Mouse (Mus musculus) MEL (cell line): Measurements from ENCODE around the gene Tsc22d3. TPM values are rescaled to one million over a fixed set of nuclear protein-coding genes. Genes with fewer than 3 reads are reported as not detected.
A peak's percentile ranks its signal among the peaks of the same experiment; 100 is the strongest.

ENCODE experiments used
- DNase-seq: peaks from one replicate; pipeline ENCODE4 v3.0.0; 2011; ENCODE audit warnings: low read depth, low spot score
- H3K27ac ChIP-seq: 2 replicates; pipeline ENCODE4 v1.5.1; 2012; ENCODE audit warnings: low read depth, mild to moderate bottlenecking, control low read depth, low read length, moderate library complexity; ENCODE audit not compliant: control insufficient read depth
- H3K27me3 ChIP-seq, 2 experiments: fragments of 150-350 bp in 1 of 2; sonication (generic) in 1 of 2; 2 replicates each; pipeline ENCODE4 v1.6.1; 2012; ENCODE audit warnings: low read length in 2 of 2, mild to moderate bottlenecking in 2 of 2, improper control_type of control experiment in 1 of 2, moderate library complexity in 1 of 2; ENCODE audit not compliant: insufficient read depth in 2 of 2, control insufficient read depth in 1 of 2
- H3K36me3 ChIP-seq, 2 experiments: 2 replicates each; pipeline ENCODE4 v1.6.1; 2012 to 2014; ENCODE audit warnings: low read length in 2 of 2, improper control_type of control experiment in 1 of 2, inconsistent platforms in 1 of 2, mild to moderate bottlenecking in 1 of 2; ENCODE audit not compliant: insufficient read depth in 2 of 2, control insufficient read depth in 1 of 2
- H3K4me1 ChIP-seq, 2 experiments: fragments of 150-350 bp in 1 of 2; sonication (generic) in 1 of 2; 2 replicates each; pipeline ENCODE4 v1.6.1; 2012; ENCODE audit warnings: low read length in 2 of 2, improper control_type of control experiment in 1 of 2, mild to moderate bottlenecking in 1 of 2; ENCODE audit not compliant: insufficient read depth in 2 of 2, control insufficient read depth in 1 of 2
- H3K4me3 ChIP-seq, 2 experiments: fragments of 150-350 bp in 1 of 2; sonication (generic) in 1 of 2; 2 replicates each; pipeline ENCODE4 v1.5.1; 2012; ENCODE audit warnings: low read depth in 2 of 2, low read length in 2 of 2, mild to moderate bottlenecking in 2 of 2, moderate library complexity in 2 of 2, control low read depth in 1 of 2, improper control_type of control experiment in 1 of 2; ENCODE audit not compliant: control insufficient read depth in 1 of 2, insufficient read depth in 1 of 2
- H3K79me2 ChIP-seq: 2 replicates; pipeline ENCODE4 v1.6.1; 2012; ENCODE audit warnings: mild to moderate bottlenecking, low read length, moderate library complexity; ENCODE audit not compliant: control insufficient read depth, poor library complexity, insufficient read depth
- H3K9ac ChIP-seq: 2 replicates; pipeline ENCODE4 v1.6.1; 2012; ENCODE audit warnings: low read depth, mild to moderate bottlenecking, control low read depth, low read length, moderate library complexity; ENCODE audit not compliant: control insufficient read depth, poor library complexity, severe bottlenecking
- H3K9me3 ChIP-seq: fragments of 150-350 bp; sonication (generic); replicated peaks from 2 replicates; pipeline ENCODE4 v1.6.1; 2012; ENCODE audit warnings: mild to moderate bottlenecking, low read length, improper control_type of control experiment, moderate library complexity; ENCODE audit not compliant: insufficient read depth
- BHLHE40 ChIP-seq: IDR thresholded peaks from 2 replicates; pipeline ENCODE4 v1.6.1; 2012; ENCODE audit warnings: low read depth, mild to moderate bottlenecking, inconsistent platforms, low read length, improper control_type of control experiment, borderline replicate concordance
- CTCF ChIP-seq, 3 experiments: IDR thresholded peaks in 2 of 3; conservative IDR thresholded peaks in 1 of 3; 2 replicates each; pipeline ENCODE4 v1.5.1; 2011 to 2012; ENCODE audit warnings: low read length in 3 of 3, low read depth in 2 of 3, mild to moderate bottlenecking in 2 of 3, improper control_type of control experiment in 1 of 3, inconsistent platforms in 1 of 3, mixed read lengths in 1 of 3, moderate library complexity in 1 of 3; ENCODE audit not compliant: control insufficient read depth in 1 of 3, insufficient read depth in 1 of 3, poor library complexity in 1 of 3, severe bottlenecking in 1 of 3
- E2F4 ChIP-seq: IDR thresholded peaks from 2 replicates; pipeline ENCODE4 v1.6.1; 2011; ENCODE audit warnings: low read depth, low read length, improper control_type of control experiment, borderline replicate concordance
- ETS1 ChIP-seq: IDR thresholded peaks from 2 replicates; pipeline ENCODE4 v1.6.1; 2012; ENCODE audit warnings: low read depth, mild to moderate bottlenecking, inconsistent platforms, low read length, improper control_type of control experiment, moderate library complexity
- HCFC1 ChIP-seq: IDR thresholded peaks from 2 replicates; pipeline ENCODE4 v1.6.1; 2012; ENCODE audit warnings: low read depth, mild to moderate bottlenecking, inconsistent platforms, low read length, improper control_type of control experiment, moderate library complexity
- JUND ChIP-seq: IDR thresholded peaks from 2 replicates; pipeline ENCODE4 v1.6.1; 2011; ENCODE audit warnings: low read depth, mild to moderate bottlenecking, improper control_type of control experiment, low read length
- MYB ChIP-seq: IDR thresholded peaks from 2 replicates; pipeline ENCODE4 v1.6.1; 2011; ENCODE audit warnings: mild to moderate bottlenecking, low read depth, low read length, improper control_type of control experiment
- NELFE ChIP-seq: IDR thresholded peaks from 2 replicates; pipeline ENCODE4 v1.6.1; 2011; ENCODE audit warnings: low read depth, low read length, improper control_type of control experiment
- NRF1 ChIP-seq: IDR thresholded peaks from 2 replicates; pipeline ENCODE4 v1.6.1; 2014; ENCODE audit warnings: low read depth, mild to moderate bottlenecking, inconsistent platforms, low read length, improper control_type of control experiment, moderate library complexity; ENCODE audit not compliant: poor library complexity, insufficient read depth, severe bottlenecking
- POLR2A ChIP-seq, 2 experiments: IDR thresholded peaks; 2 replicates each; pipeline ENCODE4 v1.6.1; 2011 to 2012; ENCODE audit warnings: low read length in 2 of 2, mild to moderate bottlenecking in 2 of 2, control low read depth in 1 of 2, improper control_type of control experiment in 1 of 2, low read depth in 1 of 2, moderate library complexity in 1 of 2; ENCODE audit not compliant: control insufficient read depth in 1 of 2, insufficient read depth in 1 of 2, poor library complexity in 1 of 2
- POLR2AphosphoS2 ChIP-seq: IDR thresholded peaks from 2 replicates; pipeline ENCODE4 v1.6.1; 2011; ENCODE audit warnings: low read length, improper control_type of control experiment
- RAD21 ChIP-seq: IDR thresholded peaks from 2 replicates; pipeline ENCODE4 v1.6.1; 2011; ENCODE audit warnings: mild to moderate bottlenecking, low read depth, low read length, improper control_type of control experiment
- RCOR1 ChIP-seq: IDR thresholded peaks from 2 replicates; pipeline ENCODE4 v1.6.1; 2012; ENCODE audit warnings: low read depth, mild to moderate bottlenecking, inconsistent platforms, low read length, improper control_type of control experiment
- SMC3 ChIP-seq: IDR thresholded peaks from 2 replicates; pipeline ENCODE4 v1.6.1; 2011; ENCODE audit warnings: low read depth, low read length, improper control_type of control experiment
- UBTF ChIP-seq: IDR thresholded peaks from 2 replicates; pipeline ENCODE4 v1.6.1; 2012; ENCODE audit warnings: low read depth, mild to moderate bottlenecking, inconsistent platforms, low read length, improper control_type of control experiment, moderate library complexity, borderline replicate concordance; ENCODE audit not compliant: insufficient read depth
- ZC3H11A ChIP-seq: IDR thresholded peaks from 2 replicates; pipeline ENCODE4 v1.6.1; 2012; ENCODE audit warnings: low read depth, mild to moderate bottlenecking, inconsistent platforms, low read length, improper control_type of control experiment
- ZMIZ1 ChIP-seq: IDR thresholded peaks from 2 replicates; pipeline ENCODE4 v1.6.1; 2012; ENCODE audit warnings: low read depth, mild to moderate bottlenecking, inconsistent platforms, low read length, improper control_type of control experiment, moderate library complexity
- ZNF384 ChIP-seq: IDR thresholded peaks from 2 replicates; pipeline ENCODE4 v1.6.1; 2012; ENCODE audit warnings: low read depth, mild to moderate bottlenecking, inconsistent platforms, low read length, improper control_type of control experiment
- polyA plus RNA-seq, 2 experiments: library from polyadenylated mRNA; stranded (reverse) in 1 of 2; unstranded in 1 of 2; fragments of >175 nt in 1 of 2; fragments of >200 nt in 1 of 2; gene quantifications; 2 replicates each; pipeline versions ENCODE4 v1.2.1 to v1.2.4; 2012; ENCODE audit warnings: low replicate concordance in 2 of 2, low read depth in 1 of 2; ENCODE audit not compliant: insufficient read length in 2 of 2, insufficient read depth in 1 of 2, missing spikeins in 1 of 2
- total RNA-seq: library from RNA; depleted of rRNA; stranded (reverse); fragments of 300-350 nt; gene quantifications from 2 replicates; pipeline ENCODE4 v1.2.3, GENCODE M21; 2012; rRNA removed

Gene Tsc22d3
- total RNA-seq = 29.5 and 35.9 TPM in 2 replicates
- 10 to 100 TPM in 1 of 2 experiments, not detected in 1; 32.7 TPM for polyA plus RNA-seq

DNA sequence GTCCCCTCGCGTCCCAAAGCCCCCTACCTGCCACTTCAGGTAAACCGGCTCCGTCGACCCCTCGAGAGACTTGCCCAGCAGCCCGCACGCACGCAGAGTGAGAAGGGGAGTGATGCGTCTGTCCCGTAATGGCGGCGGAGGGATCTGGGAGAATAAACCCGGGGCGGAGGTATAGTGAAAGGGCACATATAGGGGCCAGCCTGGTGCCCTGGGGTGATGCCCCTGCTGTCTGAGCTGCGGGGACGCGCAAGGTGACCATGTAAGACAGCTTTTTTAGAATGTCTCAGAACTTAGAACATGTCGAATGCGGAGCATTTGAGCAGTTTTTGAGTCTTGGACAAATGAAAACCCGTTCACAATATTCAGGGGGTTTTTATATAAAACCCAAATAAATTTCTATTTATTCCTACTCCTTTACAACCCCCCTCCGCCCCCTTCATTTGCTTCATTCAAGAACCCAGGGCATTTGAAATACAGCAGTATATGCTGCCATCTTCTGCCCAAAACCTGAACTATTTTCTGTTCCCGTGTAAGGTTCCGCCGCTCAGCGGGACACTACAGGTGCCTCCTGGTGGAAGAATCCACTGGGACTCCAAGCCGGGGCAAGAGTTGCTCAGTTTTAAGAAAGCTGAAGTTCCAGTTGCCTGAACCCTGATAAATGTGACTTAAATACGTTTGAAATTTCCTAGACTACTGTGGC, at the start of gene Tsc22d3:
TSS of gene Tsc22d3 (minus strand) at position 250 of the 700 bp plus-strand sequence.
- no peaks in the 10 kb centered on the region for H3K27me3 ChIP-seq
- peaks cover 0 to 4% of the 10 kb centered on the region in 2 experiments; a peak in 2 of 4 replicates for H3K4me1 ChIP-seq
- H3K9me3 ChIP-seq = no peaks in the 10 kb centered on the region
- peak within 1 kb of the TSS; percentile 65 for H3K27ac ChIP-seq
- peaks cover 0 to 4% of the 10 kb centered on the region in 2 experiments; a peak in 2 of 4 replicates for H3K36me3 ChIP-seq
- H3K79me2 ChIP-seq = peaks cover 7% of the 10 kb centered on the region
- peak within 1 kb of the TSS; percentile 75 to 78 for H3K4me3 ChIP-seq
- TF ChIP-seq SMC3 = peak; percentile 86
- peak in 2 of 3 experiments; percentile 52 to 89; a peak in 5 of 6 replicates for TF ChIP-seq CTCF (IDR thresholded peaks at IDR 0.05 in 2 of 3, conservative IDR thresholded peaks at IDR 0.05 in 1 of 3; ENCODE audit: control insufficient read depth in 1 of 3, insufficient read depth in 1 of 3, low read depth in 2 of 3, low read length in 3 of 3, poor library complexity in 1 of 3, severe bottlenecking in 1 of 3)
- TF ChIP-seq RCOR1 = no peak
- peak; percentile 22; the same call in 1 of the 2 replicates for TF ChIP-seq NELFE
- peak; percentile 11; the same call in 1 of the 2 replicates for TF ChIP-seq HCFC1
- TF ChIP-seq ZC3H11A = peak; percentile 90
- peak; percentile 65; the same call in 1 of the 2 replicates for TF ChIP-seq ZNF384
- no peak for TF ChIP-seq MYB
- no peak for TF ChIP-seq ZMIZ1
- TF ChIP-seq POLR2AphosphoS2 = no peak
- TF ChIP-seq RAD21 = peak; percentile 96
- TF ChIP-seq POLR2A (IDR thresholded peaks at IDR 0.05; ENCODE audit: control insufficient read depth in 1 of 2, insufficient read depth in 1 of 2, low read depth in 1 of 2, low read length in 2 of 2, poor library complexity in 1 of 2) = peak in 1 of 2 experiments; percentile 40; a peak in 1 of 4 replicates
- no peak for TF ChIP-seq JUND
- no peak for TF ChIP-seq UBTF
- no peak; the same call in 1 of the 2 replicates for TF ChIP-seq ETS1
- no peak for TF ChIP-seq BHLHE40
- DNase-seq = peak; percentile 92
- peak within 1 kb of the TSS; percentile 71 for H3K9ac ChIP-seq

DNA sequence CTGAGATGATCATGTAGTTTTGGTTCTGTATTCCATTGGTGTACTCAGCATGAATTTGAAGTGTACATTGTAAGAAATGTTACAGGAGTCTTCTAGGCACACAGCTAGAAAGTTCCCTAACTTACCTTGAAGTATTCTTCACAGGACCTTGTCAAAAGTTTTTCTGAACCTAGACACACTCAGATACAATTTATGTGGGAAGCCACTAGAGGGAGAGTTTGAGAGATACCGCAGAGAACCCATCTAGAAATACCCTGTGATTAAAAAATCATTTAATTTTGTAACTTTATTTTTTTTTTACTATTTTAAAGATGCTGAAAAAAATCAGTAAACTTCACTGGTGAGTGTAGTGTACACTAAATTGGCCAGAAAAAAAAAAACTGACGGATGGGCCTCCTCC, 39.1 kb upstream of the Tsc22d3 start:
- DNase-seq = no peak
- Histone ChIP-seq H3K27ac (no peak overlapping the region), H3K27me3 (peaks cover 13 to 29% of the 10 kb centered on the region in 2 experiments), H3K4me3 (no peak overlapping the region), H3K9ac (no peak overlapping the region), H3K4me1 (no peaks in the 10 kb centered on the region), H3K9me3 (no peaks in the 10 kb centered on the region), H3K36me3 (no peaks in the 10 kb centered on the region), H3K79me2 (no peaks in the 10 kb centered on the region)
- no peak for TF ChIP-seq MYB
- no peak for TF ChIP-seq NRF1
- no peak for TF ChIP-seq E2F4
- TF ChIP-seq SMC3 = peak; percentile 15; the same call in 1 of the 2 replicates
- peak in 1 of 3 experiments; percentile 28; a peak in 2 of 6 replicates for TF ChIP-seq CTCF (IDR thresholded peaks at IDR 0.05 in 2 of 3, conservative IDR thresholded peaks at IDR 0.05 in 1 of 3; ENCODE audit: control insufficient read depth in 1 of 3, insufficient read depth in 1 of 3, low read depth in 2 of 3, low read length in 3 of 3, poor library complexity in 1 of 3, severe bottlenecking in 1 of 3)
